Mouse (Mus musculus): ENCODE data around the gene Mrto4. TPM values are rescaled to one million over a fixed set of nuclear protein-coding genes. Genes with fewer than 3 reads are reported as not detected.

The Mrto4 gene
- polyA plus RNA-seq (2012; rRNA removed): 93.8 and 136 TPM in 2 replicates

DNA sequence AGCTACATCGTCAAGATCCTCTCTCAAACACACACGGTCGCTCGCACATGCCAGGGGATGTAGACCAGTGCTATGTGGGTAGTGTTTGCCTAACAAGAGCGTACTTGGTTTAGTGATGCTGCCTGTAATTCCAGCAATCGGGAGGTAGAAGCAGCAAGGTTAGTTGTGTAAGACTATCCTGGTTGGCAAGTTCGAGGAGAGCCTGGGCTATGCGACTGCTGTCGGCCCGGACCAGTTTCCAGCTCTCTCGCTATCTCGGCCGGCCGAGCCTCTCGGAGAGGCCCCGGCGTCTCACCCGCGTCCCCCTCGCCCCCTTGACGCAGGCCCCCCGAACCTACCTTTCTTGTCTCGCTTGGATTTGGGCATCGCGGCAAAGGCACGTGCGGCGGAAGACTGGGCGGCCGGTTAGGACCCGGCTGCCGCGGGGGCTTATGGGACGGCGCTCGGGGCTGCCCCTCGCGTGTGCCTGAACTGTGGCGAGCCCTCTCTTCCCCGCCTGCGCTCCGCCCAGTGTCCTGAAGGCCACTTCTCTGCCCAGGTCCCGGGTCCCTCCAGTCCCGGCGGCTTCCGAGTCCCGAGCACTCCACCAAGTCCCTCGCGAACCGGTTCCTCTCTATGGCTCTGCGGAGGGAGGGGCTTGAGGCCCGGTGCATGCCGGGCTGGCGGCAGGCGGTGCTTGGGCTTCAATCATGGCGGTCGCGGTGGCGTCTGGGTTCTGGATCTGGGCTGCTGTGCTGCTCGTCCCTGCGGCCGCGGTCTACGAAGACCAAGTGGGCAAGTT, at the start of gene Mrto4, which contains the start of the genes Emc1 and Ubr4:
Mrto4 (minus strand) TSS at position 646 of the 781 bp plus-strand sequence.
Emc1 (plus strand) TSS at position 657 of the 781 bp plus-strand sequence.
Ubr4 (plus strand) TSS at position 679 of the 781 bp plus-strand sequence.

DNA sequence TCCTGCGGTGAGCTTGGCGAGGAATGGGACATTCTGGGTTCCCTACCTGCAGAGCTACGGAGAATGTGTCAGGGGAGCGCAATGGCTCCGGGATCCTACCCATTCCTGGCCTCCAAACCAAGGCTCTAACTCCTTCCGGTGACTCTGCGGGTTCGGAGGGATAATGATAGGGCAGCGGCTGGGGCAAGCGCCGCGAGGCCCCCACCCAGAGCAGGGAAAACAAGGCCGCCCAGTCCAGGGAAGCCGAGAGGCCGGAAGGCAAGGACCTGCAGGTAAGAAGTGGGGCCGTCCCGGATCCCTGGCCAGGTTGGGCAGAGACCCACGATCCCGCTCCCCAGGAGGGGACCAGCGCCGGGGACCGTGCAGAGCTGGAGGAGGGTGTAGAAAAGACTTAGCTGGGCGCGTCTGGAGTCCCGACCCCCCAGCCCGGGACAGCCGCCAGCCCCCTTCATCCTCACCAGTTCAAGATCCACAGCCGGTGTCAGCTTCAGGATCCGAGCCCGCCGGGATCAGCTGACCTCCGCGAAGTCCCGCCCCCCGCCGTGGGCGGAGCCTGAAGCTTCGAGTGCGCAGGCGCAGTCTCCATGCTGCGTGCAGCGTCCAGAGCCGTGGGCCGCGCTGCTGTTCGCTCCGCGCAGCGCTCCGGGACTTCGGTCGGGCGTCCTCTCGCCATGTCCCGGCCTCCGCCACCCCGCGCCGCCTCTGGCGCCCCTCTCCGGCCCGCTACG, 42.0 kb downstream of the Mrto4 start, which contains the start of the genes Pqlc2 and Akr7a5:
Pqlc2 (minus strand) TSS at position 538 of the 728 bp plus-strand sequence.
Akr7a5 (plus strand) TSS at position 574 of the 728 bp plus-strand sequence.

Other genes with a start within 250 kb of the Mrto4 start
- 176 and 245 TPM in 2 replicates for gene Minos1, start 221.5 kb downstream of the Mrto4 start, polyA plus RNA-seq (2012; rRNA removed)
- 212 and 214 TPM in 2 replicates for gene Capzb, start 159.7 kb downstream of the Mrto4 start, polyA plus RNA-seq (2012; rRNA removed)
- 12.0 and 15.8 TPM in 2 replicates for gene Pqlc2, start 41.9 kb downstream of the Mrto4 start, polyA plus RNA-seq (2012; rRNA removed)
- gene Akr7a5, start 41.8 kb downstream of the Mrto4 start, polyA plus RNA-seq (2012; rRNA removed): 18.8 and 27.2 TPM in 2 replicates
- gene Emc1, start within 50 bp of the Mrto4 start, polyA plus RNA-seq (2012; rRNA removed): 34.1 and 44.6 TPM in 2 replicates
- 85.8 and 137 TPM in 2 replicates for gene Ubr4, start within 50 bp of the Mrto4 start, polyA plus RNA-seq (2012; rRNA removed)
- gene Iffo2, start 178.0 kb upstream of the Mrto4 start, polyA plus RNA-seq (2012; rRNA removed): 7.5 and 8.6 TPM in 2 replicates

Measured in central nervous system, embryonic 11.5 days (tissue).